Mouse (Mus musculus) brain, adult 10 weeks (tissue): Measurements from ENCODE around the gene Gulp1. TPM values are rescaled to one million over a fixed set of nuclear protein-coding genes. Genes with fewer than 3 reads are reported as not detected.

Experiments used
- polyA plus RNA-seq: library from polyadenylated mRNA; stranded (reverse); fragments of 350-450 nt; fragmentation: Illumina TruSeq; extraction: RNeasy Lipid Tissue Mini Kit (QIAGEN cat#74804); gene quantifications from one replicate; pipeline ENCODE4 v1.2.3, GENCODE M21; 2015; ENCODE audit warnings: low read depth, low replicate concordance

The Gulp1 gene
- 5.1 TPM for polyA plus RNA-seq

DNA sequence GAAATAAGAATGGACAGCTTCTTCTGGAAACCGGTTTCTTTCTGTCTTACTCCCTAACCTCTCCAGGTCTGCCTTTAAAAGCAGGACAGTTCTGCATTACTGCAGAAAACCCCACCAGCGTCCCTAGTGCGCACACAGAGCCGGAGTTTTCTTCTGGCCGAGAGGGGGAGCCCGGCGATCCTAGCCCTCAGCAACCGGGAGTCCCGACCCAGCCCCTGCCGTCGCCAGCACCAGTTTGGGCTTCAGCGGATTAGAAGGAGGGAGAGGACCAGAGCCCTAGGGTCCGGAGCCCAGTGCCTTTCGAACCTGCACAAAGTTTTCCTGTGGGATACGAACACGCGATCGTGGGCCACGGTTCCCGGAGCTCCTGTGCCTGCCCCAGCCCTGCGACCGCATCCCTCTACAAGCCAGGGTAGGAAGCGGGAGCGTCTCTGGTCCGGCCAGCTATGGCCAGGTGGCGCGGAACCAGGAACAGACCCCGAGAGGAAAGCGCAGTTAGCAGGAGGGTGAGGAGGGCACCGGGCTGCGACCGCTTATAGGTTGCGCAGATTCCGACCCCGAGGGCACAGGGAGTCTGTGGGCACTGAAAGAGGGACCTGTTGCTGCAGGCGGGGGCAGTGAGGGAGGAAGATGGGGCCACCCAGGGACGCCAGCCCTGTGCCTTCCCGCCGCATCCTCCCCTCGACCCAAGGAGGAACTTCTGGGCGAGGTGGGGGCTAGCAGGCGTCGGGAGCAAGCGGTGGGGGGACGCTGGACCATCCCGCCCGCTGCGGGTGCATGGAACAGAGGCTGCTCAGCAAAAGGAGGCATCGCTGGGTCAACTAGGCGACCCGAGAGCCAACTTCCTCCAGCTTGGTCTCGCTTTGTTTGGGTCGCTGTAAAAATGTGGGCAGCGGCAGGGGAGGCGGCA is at the start of gene Gulp1:
Gene Gulp1 (plus strand): TSS at position 51 of the 910 bp plus-strand sequence.

